Mouse (Mus musculus): Measurements from ENCODE around the gene Gtpbp4. TPM values are rescaled to one million over a fixed set of nuclear protein-coding genes. Genes with fewer than 3 reads are reported as not detected.
"Not testable (repeated sequence)": the region's sequence is repeated elsewhere in the genome, so short reads cannot be mapped to it uniquely, and the experiment has no call there.

Gene Gtpbp4
- polyA plus RNA-seq, 1 experiment, result 27.0 TPM

- no peak overlapping the region for H3K4me2 ChIP-seq (ENCODE audit: low read depth)
- no peaks in the 10 kb centered on the region for H3K79me2 ChIP-seq (ENCODE audit: control insufficient read depth, insufficient read depth)
- TF ChIP-seq POLR2A (IDR thresholded peaks at IDR 0.05; ENCODE audit: insufficient read length, low read depth), result no peak
- TF ChIP-seq REST (IDR thresholded peaks at IDR 0.05; ENCODE audit: insufficient read depth, insufficient read length), result no peak
- TF ChIP-seq USF1 (IDR thresholded peaks at IDR 0.05; ENCODE audit: low read depth), result no peak
- TF ChIP-seq MAX (IDR thresholded peaks at IDR 0.05; ENCODE audit: low read depth), result no peak
- TF ChIP-seq CEBPB (IDR thresholded peaks at IDR 0.05; ENCODE audit: insufficient read depth, poor library complexity, severe bottlenecking), result no peak
- TF ChIP-seq TCF12 (IDR thresholded peaks at IDR 0.05; ENCODE audit: insufficient read depth, poor library complexity, severe bottlenecking), result no peak
- TF ChIP-seq MYOG (IDR thresholded peaks at IDR 0.05; ENCODE audit: control insufficient read depth in 1 of 3, insufficient read depth in 1 of 3, insufficient read length in 2 of 3, low read depth in 2 of 3), result no peak
- TF ChIP-seq TCF3 (IDR thresholded peaks at IDR 0.05; ENCODE audit: insufficient read length, low read depth), result no peak
- TF ChIP-seq E2F4 (IDR thresholded peaks at IDR 0.05; ENCODE audit: insufficient read depth), result no peak
- TF ChIP-seq POLR2AphosphoS2 (IDR thresholded peaks at IDR 0.05; ENCODE audit: insufficient read length, low read depth), result no peak
- TF ChIP-seq MYOD1 (IDR thresholded peaks at IDR 0.05; ENCODE audit: control insufficient read depth in 1 of 3, insufficient read length in 2 of 3, low read depth in 2 of 3), result no peak
- TF ChIP-seq SRF (IDR thresholded peaks at IDR 0.05; ENCODE audit: control insufficient read depth, insufficient read length, low read depth), result no peak
- H3K36me3 ChIP-seq (ENCODE audit: control insufficient read depth, insufficient read depth), result peaks cover 88% of the 10 kb centered on the region
- H3K4me3 ChIP-seq, result no peak overlapping the region
- H3ac ChIP-seq (ENCODE audit: control insufficient read depth, insufficient read length), result no peak overlapping the region
- H3K27me3 ChIP-seq (ENCODE audit: control insufficient read depth, insufficient read depth, insufficient read length), result no peaks in the 10 kb centered on the region
Observed at GRCm38 (mm10) chr13:8972972-8973371, 22.9 kb downstream of the Gtpbp4 start.

GRCm38 (mm10) chr13:8972369-8972768, 23.5 kb downstream of the Gtpbp4 start:
- Histone ChIP-seq H3K36me3 (ENCODE audit: control insufficient read depth, insufficient read depth) (peaks cover 86% of the 10 kb centered on the region), H3K4me2 (ENCODE audit: low read depth) (no peak overlapping the region), H3K4me3 (no peak overlapping the region), H3K27me3 (ENCODE audit: control insufficient read depth, insufficient read depth, insufficient read length) (no peaks in the 10 kb centered on the region), H3ac (ENCODE audit: control insufficient read depth, insufficient read length) (no peak overlapping the region), H3K79me2 (ENCODE audit: control insufficient read depth, insufficient read depth) (no peaks in the 10 kb centered on the region)
- TF ChIP-seq USF1 (IDR thresholded peaks at IDR 0.05; ENCODE audit: low read depth) (no peak), E2F4 (IDR thresholded peaks at IDR 0.05; ENCODE audit: insufficient read depth) (no peak), TCF3 (IDR thresholded peaks at IDR 0.05; ENCODE audit: insufficient read length, low read depth) (no peak), POLR2A (IDR thresholded peaks at IDR 0.05; ENCODE audit: insufficient read length, low read depth) (no peak), CEBPB (IDR thresholded peaks at IDR 0.05; ENCODE audit: insufficient read depth, poor library complexity, severe bottlenecking) (no peak), POLR2AphosphoS2 (IDR thresholded peaks at IDR 0.05; ENCODE audit: insufficient read length, low read depth) (no peak), MYOG (IDR thresholded peaks at IDR 0.05; ENCODE audit: control insufficient read depth in 1 of 3, insufficient read depth in 1 of 3, insufficient read length in 2 of 3, low read depth in 2 of 3) (no peak), MYOD1 (IDR thresholded peaks at IDR 0.05; ENCODE audit: control insufficient read depth in 1 of 3, insufficient read length in 2 of 3, low read depth in 2 of 3) (no peak), REST (IDR thresholded peaks at IDR 0.05; ENCODE audit: insufficient read depth, insufficient read length) (no peak), TCF12 (IDR thresholded peaks at IDR 0.05; ENCODE audit: insufficient read depth, poor library complexity, severe bottlenecking) (no peak), SRF (IDR thresholded peaks at IDR 0.05; ENCODE audit: control insufficient read depth, insufficient read length, low read depth) (no peak), MAX (IDR thresholded peaks at IDR 0.05; ENCODE audit: low read depth) (no peak)

- H3ac ChIP-seq (ENCODE audit: control insufficient read depth, insufficient read length), result no peak overlapping the region
- H3K4me3 ChIP-seq, result no peak overlapping the region
- peaks cover 53% of the 10 kb centered on the region for H3K36me3 ChIP-seq (ENCODE audit: control insufficient read depth, insufficient read depth)
- no peak overlapping the region for H3K4me2 ChIP-seq (ENCODE audit: low read depth)
- no peaks in the 10 kb centered on the region for H3K79me2 ChIP-seq (ENCODE audit: control insufficient read depth, insufficient read depth)
- TF ChIP-seq TCF12 (IDR thresholded peaks at IDR 0.05; ENCODE audit: insufficient read depth, poor library complexity, severe bottlenecking) (no peak), POLR2A (IDR thresholded peaks at IDR 0.05; ENCODE audit: insufficient read length, low read depth) (no peak), CEBPB (IDR thresholded peaks at IDR 0.05; ENCODE audit: insufficient read depth, poor library complexity, severe bottlenecking) (no peak), POLR2AphosphoS2 (IDR thresholded peaks at IDR 0.05; ENCODE audit: insufficient read length, low read depth) (no peak), REST (IDR thresholded peaks at IDR 0.05; ENCODE audit: insufficient read depth, insufficient read length) (no peak), MAX (IDR thresholded peaks at IDR 0.05; ENCODE audit: low read depth) (no peak), MYOG (IDR thresholded peaks at IDR 0.05; ENCODE audit: control insufficient read depth in 1 of 3, insufficient read depth in 1 of 3, insufficient read length in 2 of 3, low read depth in 2 of 3) (no peak), SRF (IDR thresholded peaks at IDR 0.05; ENCODE audit: control insufficient read depth, insufficient read length, low read depth) (no peak), USF1 (IDR thresholded peaks at IDR 0.05; ENCODE audit: low read depth) (no peak), TCF3 (IDR thresholded peaks at IDR 0.05; ENCODE audit: insufficient read length, low read depth) (no peak), MYOD1 (IDR thresholded peaks at IDR 0.05; ENCODE audit: control insufficient read depth in 1 of 3, insufficient read length in 2 of 3, low read depth in 2 of 3) (no peak), E2F4 (IDR thresholded peaks at IDR 0.05; ENCODE audit: insufficient read depth) (no peak)
- H3K27me3 ChIP-seq (ENCODE audit: control insufficient read depth, insufficient read depth, insufficient read length), result no peaks in the 10 kb centered on the region
Observed at GRCm38 (mm10) chr13:8967742-8968141, 28.1 kb downstream of the Gtpbp4 start.

- Histone ChIP-seq H3K36me3 (ENCODE audit: control insufficient read depth, insufficient read depth) (peaks cover 31% of the 10 kb centered on the region), H3K4me3 (no peak overlapping the region), H3ac (ENCODE audit: control insufficient read depth, insufficient read length) (no peak overlapping the region), H3K79me2 (ENCODE audit: control insufficient read depth, insufficient read depth) (no peaks in the 10 kb centered on the region), H3K4me2 (ENCODE audit: low read depth) (no peak overlapping the region), H3K27me3 (ENCODE audit: control insufficient read depth, insufficient read depth, insufficient read length) (no peaks in the 10 kb centered on the region)
- TF ChIP-seq TCF3 (IDR thresholded peaks at IDR 0.05; ENCODE audit: insufficient read length, low read depth) (no peak), SRF (IDR thresholded peaks at IDR 0.05; ENCODE audit: control insufficient read depth, insufficient read length, low read depth) (no peak), REST (IDR thresholded peaks at IDR 0.05; ENCODE audit: insufficient read depth, insufficient read length) (no peak), TCF12 (IDR thresholded peaks at IDR 0.05; ENCODE audit: insufficient read depth, poor library complexity, severe bottlenecking) (no peak), CEBPB (IDR thresholded peaks at IDR 0.05; ENCODE audit: insufficient read depth, poor library complexity, severe bottlenecking) (no peak), MAX (IDR thresholded peaks at IDR 0.05; ENCODE audit: low read depth) (no peak)
Observed at GRCm38 (mm10) chr13:8965224-8965623, 30.7 kb downstream of the Gtpbp4 start.

GRCm38 (mm10) chr13:8962266-8962665, 33.6 kb downstream of the Gtpbp4 start:
- not testable (repeated sequence) for H3K79me2 ChIP-seq (ENCODE audit: control insufficient read depth, insufficient read depth); H3ac ChIP-seq (ENCODE audit: control insufficient read depth, insufficient read length); H3K4me3 ChIP-seq; H3K27me3 ChIP-seq (ENCODE audit: control insufficient read depth, insufficient read depth, insufficient read length); H3K36me3 ChIP-seq (ENCODE audit: control insufficient read depth, insufficient read depth); H3K4me2 ChIP-seq (ENCODE audit: low read depth)

- H3K27me3 ChIP-seq (ENCODE audit: control insufficient read depth, insufficient read depth, insufficient read length); H3K36me3 ChIP-seq (ENCODE audit: control insufficient read depth, insufficient read depth); H3K4me2 ChIP-seq (ENCODE audit: low read depth); H3K79me2 ChIP-seq (ENCODE audit: control insufficient read depth, insufficient read depth); H3ac ChIP-seq (ENCODE audit: control insufficient read depth, insufficient read length); H3K4me3 ChIP-seq: not testable (repeated sequence)
Observed at GRCm38 (mm10) chr13:8961128-8961888, 34.6 kb downstream of the Gtpbp4 start.

GRCm38 (mm10) chr13:8959554-8959953, 36.3 kb downstream of the Gtpbp4 start:
- H3K27me3 ChIP-seq (ENCODE audit: control insufficient read depth, insufficient read depth, insufficient read length); H3K4me3 ChIP-seq; H3K36me3 ChIP-seq (ENCODE audit: control insufficient read depth, insufficient read depth); H3K79me2 ChIP-seq (ENCODE audit: control insufficient read depth, insufficient read depth); H3ac ChIP-seq (ENCODE audit: control insufficient read depth, insufficient read length); H3K4me2 ChIP-seq (ENCODE audit: low read depth): not testable (repeated sequence)
